Mouse (Mus musculus): ENCODE measurements at regions not wholly inside any gene's neighbourhood (a gene's known extent, or its start where the extent isn't known, plus 50 kb on each side); places are given as distances from the start of the nearest gene placed in this dataset.

- TF ChIP-seq CHD2 (IDR thresholded peaks at IDR 0.05; ENCODE audit: low read depth, low read length) (no peak), ZC3H11A (IDR thresholded peaks at IDR 0.05; ENCODE audit: borderline replicate concordance, low read depth, low read length) (no peak), ZNF384 (IDR thresholded peaks at IDR 0.05; ENCODE audit: low read depth, low read length) (no peak), MAFK (IDR thresholded peaks at IDR 0.05; ENCODE audit: insufficient read depth, low read depth, low read length) (no peak), HCFC1 (IDR thresholded peaks at IDR 0.05; ENCODE audit: borderline replicate concordance, insufficient read depth, low read length) (no peak)
Observed at GRCm38 (mm10) chr3:101737197-101737596, 111.6 kb downstream of the Mab21l3 start.

All from ES-E14 (cell line).